Mouse (Mus musculus): ENCODE measurements at regions not wholly inside any gene's neighbourhood (a gene's known extent, or its start where the extent isn't known, plus 50 kb on each side); places are given as distances from the start of the nearest gene placed in this dataset.

DNA sequence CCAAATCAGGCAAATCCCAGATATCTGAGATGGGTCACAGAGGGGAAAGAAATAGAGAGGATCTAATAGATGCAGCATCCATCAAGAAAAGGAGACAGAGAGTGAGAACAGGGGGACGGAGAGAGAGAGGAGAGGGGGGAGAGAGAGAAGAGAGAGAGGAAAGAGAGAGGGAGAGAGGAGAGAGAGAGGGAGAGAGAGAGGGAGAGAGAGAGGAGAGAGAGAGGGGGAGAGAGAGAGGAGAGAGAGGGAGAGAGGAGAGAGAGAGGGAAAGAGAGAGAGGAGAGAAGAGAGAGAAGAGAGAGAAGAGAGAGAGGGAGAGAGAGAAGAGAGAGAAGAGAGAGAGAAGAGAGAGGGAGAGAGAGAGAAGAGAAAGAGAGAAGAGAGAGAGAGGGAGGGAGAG lies 462.7 kb downstream of the Rnf144b start:
- no peak for TF ChIP-seq CTCF (IDR thresholded peaks at IDR 0.05; ENCODE audit: borderline replicate concordance, insufficient read depth, low read depth, low read length)
- no peak for TF ChIP-seq POLR2A (IDR thresholded peaks at IDR 0.05; ENCODE audit: borderline replicate concordance, insufficient read depth, low read length)
